Mouse (Mus musculus): ENCODE measurements at regions not wholly inside any gene's neighbourhood (a gene's known extent, or its start where the extent isn't known, plus 50 kb on each side); places are given as distances from the start of the nearest gene placed in this dataset.

DNA sequence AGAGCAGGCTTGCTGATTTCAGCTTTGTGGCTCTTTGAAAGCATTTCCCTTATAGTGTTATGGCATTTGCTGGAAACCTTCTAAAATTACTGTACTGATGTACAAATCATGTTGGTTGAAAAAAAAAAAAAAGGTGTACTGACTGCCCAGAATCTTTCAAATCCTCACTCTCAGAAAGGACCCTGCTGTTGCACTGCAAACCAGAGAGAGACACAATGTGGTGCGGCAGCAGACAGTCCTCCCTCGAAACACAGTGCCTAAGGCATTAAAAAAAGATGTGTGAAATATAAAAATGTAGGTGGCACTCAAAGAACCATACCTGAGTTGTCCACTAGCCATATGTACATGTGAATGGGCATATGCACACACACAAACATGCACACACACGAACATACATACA, 128.3 kb downstream of the Actr3 start:
- no peak for DNase-seq

DNA sequence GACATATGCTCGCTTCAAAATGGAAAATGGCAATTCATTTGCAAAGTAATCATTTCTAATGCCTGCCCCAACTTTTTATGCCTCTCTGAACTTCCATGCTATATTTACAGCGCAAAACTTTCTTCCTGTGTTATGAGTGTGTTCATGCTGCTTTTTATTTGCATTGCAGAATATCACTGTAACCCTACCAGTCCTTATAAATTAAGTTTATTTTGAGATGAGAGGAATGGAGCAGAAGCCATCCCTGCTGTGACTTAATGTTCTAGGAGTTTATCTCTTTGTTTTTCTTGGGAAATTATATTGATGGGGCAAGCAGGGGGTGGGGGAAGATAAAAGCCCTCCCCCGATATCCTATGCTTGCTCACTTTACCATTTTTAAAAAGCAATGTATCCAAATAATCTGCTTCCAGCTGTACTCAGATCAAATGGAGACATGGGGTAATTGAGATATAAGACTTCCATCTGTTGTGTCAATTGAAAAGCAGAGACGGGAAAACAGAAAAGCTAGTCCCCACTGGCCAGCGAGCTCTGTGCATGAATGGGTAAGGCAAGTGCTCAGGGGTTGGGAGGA, 136.9 kb downstream of the Actr3 start:
- no peak for DNase-seq

DNA sequence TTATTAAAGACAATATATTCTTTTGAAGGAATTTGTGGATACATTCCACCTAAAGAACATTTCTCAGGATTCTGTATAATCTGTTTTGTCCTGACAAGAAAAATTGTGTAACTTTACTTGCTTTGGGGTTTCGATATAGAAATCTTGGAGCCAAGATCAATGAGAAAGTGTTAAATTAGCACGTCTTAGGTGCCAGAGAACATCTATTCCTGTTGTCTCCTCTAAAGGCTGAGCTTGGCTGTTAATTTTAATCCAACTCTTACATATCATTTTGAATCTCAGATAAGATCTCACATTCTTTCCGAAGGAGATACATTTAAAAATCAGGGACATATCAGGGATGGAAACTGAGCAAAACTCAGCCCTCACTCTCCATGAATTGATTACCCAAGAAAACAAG, 139.9 kb downstream of the Actr3 start:
- no peak for DNase-seq

DNA sequence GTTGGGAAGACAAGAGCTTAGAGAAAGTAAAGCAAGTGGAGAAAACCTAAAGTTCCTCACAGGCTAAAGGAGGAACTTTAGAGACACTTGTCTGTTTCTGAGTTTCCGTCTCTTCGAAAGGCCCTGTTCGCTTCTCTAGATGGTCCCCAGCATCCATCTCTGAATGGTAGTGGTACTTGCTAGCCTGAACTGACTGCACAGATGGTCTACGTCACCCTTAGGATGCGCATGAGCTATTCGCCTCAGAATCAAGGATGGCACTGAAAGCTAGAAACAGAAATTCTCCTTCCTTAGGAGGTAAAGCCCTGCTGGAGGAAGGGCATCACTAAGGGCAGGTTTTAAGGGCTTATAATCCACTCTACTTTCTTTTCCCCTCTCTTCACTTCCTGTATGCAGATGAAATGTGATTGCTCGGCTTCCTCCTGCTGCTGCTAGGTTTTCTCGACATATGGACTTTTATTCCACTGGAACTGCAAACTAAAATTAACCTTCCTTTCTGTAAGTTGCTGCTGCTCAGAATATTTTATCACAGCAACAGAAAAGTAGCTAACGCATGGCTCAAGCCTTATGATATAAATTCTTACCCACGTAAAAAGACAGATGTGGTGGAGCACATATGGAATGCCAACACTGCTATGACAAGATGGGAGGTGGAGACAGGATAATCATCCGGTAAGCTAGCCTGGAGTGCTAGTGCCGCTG, 145.1 kb downstream of the Actr3 start:
- no peak for DNase-seq

DNA sequence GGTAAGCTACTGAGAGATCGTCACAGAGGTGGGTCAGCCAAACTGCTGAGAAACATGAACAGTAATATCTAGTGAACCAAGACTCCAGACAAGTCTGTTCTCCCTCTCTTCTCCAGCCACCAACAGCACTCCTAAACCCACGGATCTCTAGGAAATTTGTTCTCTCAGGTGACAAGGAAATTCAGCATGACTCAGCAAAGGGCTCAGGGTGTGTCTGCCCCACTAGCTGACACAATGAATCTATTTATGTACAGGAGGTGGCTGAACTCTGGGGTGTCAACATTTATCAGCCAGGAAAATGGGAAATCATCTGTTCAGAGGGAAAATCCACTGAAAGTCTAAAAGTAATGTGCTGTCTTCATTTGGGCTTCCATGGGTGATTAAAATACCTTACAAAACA, 149.2 kb downstream of the Actr3 start:
- no peak for DNase-seq

DNA sequence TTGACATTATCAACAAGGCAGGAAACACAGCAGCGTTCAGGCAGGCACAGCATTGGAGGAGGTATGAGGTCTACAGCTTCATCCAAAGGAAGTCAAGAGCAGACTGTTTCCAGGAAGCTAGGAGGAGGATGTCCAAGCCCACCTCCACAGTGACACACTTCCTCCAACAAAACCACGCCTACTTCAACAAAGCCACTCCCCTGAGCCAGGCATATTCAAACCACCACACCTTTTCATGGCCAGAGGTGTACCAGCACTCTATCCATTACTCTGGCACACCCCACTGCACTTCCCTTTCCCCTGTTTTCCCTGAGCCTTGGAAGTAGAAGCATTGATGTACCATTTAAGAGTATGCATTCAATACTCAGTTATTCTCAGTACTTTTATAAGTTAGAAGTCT, 150.8 kb downstream of the Actr3 start:
- no peak for DNase-seq

DNA sequence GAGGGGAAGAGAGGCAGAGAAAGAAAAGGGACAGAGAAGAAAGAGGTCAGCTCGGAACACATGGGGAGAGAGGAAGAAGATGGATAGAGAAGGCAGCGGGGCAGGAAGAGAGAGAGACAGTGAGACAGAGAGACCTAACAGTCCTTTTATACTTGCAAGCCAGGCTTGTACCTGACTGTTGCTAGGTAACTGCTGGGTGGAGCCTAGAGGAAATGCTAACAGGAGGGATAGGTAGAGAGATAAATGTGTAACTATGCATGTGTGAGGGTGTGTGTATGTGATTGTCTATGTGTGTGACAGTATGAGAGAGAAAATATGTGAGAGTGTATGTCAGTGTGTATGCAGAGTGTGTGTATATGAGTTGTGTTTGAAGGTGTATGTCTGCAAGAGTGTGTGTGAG, 161.8 kb downstream of the Actr3 start:
- DNase-seq: no peak

DNA sequence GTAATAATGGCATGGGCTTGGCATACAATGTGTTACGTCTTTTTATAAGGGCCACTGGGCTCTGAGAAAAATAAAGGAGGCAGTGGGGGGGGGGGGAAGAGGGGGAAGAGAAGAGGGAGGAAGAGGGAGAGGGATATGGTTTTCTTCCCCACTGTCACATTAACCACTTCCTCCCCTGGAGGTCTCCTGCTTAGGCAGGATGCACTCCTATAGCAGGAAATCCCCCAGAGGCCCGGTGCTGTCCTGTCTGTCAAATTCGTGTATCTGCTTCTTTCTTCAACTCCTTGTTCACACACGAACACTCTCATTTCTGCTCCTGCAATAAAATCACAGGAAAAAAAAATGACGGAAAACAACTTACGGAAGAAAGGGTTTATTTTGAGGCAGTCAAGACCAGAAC, 171.8 kb downstream of the Actr3 start:
- DNase-seq: no peak

DNA sequence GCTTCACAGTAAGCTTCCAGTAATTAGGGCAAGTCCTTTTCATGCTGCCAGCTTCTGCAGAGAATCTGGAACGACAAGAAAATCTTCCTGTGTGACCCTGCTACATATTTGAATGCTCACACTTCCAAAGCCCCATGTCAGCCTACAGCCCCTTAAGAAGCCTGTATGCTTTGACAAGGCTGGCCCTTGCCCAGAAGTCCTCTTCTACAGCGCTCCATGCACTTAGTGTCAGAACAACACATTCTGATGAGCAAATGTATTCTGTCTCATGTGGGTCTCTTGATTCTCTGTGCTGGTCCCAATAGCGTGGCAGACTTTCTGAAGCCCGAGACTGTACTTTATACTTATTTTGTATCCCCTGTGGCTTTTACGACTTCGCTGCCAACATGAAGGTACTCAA, 172.5 kb downstream of the Actr3 start:
- DNase-seq: no peak

DNA sequence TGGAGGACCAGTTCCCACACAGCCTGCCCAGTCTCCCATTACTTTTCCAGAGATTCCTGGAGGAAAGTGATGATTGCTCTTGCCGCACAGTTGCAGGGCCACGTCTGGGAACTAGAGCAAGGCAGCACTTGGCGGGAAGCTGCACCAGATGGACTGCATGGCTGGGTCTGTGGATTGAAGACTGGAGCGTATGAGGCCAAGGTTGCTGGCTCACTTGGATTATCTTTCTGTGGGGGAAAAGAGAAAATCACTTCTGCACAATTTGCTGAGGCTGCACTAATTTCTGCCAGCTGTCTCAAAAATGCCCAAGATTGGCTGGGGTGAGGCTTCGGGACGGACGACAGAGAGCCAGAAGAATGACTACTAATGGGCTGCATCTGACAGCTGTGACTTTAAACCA, 193.2 kb downstream of the Actr3 start:
- DNase-seq: no peak

DNA sequence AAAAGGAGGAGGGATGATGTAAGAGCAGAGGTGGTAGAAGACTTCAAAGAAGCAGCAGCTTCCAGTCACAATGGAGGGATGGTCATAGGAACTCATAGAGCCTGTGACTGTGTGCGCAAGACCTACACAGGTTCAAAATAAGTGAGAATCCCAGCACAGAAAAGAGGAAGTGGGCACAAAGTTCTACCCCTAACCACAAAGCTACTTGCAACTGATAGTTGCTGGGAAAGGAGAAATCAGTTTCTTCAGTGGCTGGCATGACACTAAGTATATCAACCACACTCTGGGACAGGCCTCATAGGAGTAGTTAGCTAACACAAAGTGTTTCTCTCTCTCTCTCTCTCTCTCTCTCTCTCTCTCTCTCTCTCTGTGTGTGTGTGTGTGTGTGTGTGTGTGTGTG, 193.8 kb downstream of the Actr3 start:
- no peak for DNase-seq

DNA sequence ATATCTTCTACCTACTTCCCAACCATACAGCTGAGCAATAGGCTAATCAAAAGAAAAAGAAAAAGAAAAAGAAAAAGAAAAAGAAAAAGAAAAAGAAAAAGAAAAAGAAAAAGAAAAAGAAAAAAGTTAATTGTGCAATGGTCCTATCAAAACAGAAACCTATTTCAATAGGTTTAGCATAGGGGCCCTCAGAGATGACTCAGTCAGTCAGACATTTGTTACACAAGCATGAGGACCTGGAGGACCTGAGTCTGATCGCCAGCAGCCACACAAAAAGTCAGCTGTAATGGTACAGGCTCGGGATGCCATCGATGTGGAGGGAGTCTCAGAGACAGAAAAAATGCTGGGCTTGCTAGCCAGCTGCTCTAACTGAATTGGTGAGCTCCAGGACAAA, 197.9 kb downstream of the Actr3 start:
- no peak for DNase-seq

DNA sequence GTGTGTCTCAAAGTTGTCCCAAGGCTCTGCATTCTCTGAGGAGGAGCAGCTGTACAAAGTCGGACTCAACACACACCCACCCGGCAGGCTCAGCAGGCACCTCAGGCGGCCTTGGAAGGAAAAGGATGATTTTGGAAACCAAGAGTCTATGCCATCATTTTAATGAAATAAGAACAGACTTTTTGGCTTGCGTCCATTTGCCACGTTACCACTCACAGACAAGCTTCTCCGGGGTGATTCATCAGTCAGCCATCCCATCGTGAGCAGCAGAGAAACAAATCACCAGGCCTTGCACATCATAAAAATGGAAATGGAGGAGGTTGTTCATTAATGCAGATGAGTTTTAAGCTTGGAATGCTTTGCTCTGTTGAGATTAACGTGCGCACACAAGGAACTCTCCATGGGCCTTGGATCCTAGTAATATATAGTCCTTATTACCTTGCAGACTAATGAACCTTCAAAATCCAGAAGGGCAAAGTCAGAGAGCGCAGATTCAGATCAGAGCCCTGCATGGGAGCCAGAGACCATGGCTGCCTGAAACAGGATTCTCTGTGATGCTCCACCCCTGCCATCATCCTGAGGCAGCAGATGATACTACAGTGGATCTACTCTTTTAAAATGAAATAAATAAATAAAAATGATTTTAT, 198.5 kb downstream of the Actr3 start:
- no peak for DNase-seq

DNA sequence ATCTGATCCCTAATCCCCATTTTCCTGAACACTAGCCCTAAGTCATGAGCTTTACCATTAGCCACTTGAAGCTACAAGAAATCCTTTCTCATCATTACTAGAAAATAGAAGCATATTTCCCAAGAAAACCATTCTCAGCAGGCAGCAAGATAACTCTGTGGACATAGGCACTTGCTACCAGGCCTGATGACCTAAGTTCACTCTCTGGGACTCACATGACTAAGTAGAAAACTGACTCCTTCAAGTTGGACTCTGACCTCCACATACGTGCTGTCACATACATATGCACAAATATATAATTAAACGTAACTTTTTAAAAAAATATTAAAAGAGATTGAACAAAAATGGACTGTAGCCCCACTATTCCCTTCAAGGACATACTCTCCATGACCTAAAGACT, 200.8 kb downstream of the Actr3 start:
- DNase-seq: no peak

DNA sequence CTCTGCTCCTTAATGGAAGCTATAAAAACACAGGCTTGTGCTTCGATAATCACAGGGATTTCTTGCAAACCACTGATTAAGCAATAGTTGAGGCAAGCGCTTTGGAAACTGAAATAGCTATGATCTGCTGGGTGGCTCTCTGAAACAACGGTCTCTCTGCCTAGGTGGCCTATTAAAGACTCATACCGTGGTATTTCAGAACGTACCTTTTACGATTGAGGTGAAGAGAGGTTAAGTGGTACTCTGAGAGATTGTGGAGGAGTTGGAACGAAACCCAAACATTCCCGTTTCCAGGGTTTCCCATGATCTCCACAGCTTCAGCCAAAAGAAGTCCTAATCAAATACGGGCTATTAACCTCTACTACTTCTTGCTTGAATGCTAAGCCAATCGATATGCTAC, 212.2 kb downstream of the Actr3 start:
- no peak for DNase-seq

DNA sequence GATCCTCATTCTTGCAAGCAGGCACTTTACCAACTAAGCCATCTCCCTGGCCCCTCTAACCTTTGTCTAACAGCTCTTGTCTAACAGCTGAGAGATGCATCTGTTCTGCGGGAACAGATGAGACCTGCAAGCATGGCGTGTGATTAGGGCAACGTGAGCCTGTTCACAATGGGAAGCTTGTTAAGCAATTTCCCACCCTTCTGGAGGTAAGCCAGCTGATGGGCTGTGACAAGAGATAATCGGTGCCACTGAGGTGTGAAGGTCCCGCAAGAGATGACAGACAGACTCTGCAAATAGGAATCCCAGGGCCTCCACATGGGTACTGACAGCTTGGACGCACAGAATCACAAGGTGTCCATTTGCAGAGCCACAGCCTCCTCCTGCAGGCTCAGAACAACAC, 219.3 kb downstream of the Actr3 start:
- DNase-seq: no peak

DNA sequence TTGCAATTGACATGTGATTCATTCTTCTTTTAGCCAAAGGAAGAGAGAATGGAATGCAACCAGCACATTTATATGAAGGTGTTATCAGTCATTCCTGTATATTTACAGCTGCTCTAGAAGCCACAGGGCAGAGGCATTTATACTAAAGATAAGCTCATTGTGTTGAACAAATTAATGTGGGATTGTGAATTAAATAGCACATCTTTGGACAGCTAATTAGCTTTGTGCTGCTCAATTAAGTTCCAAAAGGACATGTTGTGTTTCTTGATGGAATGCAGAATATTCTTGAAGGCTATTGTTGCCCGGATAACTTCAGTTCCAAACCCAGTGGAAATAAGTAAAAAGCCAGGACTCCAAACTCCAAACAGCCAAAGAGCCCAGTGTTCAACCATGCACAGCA, 248.4 kb downstream of the Actr3 start:
- DNase-seq: no peak

DNA sequence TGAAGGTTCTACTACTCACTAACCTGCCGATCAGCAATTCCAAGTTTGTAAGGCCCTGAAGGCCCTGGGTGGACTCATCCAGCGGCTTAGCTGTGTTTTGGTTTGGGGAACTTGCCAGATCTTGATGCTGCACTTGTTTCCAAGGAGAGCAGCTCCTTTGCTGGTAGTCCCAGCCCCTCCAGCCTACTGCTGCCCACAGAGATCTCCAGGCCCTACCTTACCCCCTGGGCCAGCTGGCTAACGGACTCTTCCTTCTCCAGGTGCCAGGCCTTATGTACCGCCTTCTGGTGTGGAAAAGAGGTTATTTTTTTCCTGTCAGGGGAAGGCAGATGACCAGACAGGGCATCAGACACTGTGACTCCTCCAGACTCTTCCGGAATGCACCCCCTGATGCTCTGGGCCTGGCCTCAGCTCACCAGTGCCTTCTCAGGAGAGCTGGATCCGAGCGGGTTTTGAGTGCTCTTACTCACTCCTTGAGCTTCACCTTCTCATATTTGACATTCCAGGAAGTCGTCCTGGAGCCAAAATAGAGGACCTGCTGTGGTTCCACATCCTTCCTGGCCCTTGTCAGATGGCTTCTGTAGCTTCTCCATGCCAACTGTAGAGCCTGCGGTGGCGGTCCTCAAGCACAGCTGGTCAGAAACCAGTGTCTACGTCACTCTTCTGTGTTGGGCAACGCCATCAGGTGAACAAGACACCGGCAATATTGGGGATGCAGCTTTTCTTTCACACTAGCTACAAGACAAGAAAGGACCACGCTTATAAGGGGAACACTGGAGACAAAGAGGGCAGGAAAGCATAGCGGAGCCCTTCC, 259.2 kb downstream of the Actr3 start:
- peak; percentile 11 to 28 for DNase-seq

DNA sequence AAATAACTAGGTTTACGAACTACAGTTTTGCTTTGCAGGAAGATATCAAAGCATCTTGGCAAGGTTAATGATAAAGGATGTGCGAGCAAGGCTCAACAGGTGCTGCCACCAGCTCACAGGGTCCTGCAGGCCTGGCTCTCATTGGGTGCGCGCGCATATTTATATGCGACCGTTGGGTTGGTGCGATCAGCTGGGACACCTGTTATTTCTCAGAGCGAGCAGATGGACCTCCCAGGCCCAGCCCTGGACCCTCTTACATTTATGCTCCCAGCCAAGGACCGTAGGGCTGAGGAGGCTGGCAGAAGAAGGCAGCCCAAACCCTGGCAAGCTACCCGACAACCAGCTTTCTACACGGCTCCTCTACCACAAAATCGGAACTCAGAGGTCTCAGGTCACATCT, 260.8 kb downstream of the Actr3 start:
- no peak for DNase-seq

DNA sequence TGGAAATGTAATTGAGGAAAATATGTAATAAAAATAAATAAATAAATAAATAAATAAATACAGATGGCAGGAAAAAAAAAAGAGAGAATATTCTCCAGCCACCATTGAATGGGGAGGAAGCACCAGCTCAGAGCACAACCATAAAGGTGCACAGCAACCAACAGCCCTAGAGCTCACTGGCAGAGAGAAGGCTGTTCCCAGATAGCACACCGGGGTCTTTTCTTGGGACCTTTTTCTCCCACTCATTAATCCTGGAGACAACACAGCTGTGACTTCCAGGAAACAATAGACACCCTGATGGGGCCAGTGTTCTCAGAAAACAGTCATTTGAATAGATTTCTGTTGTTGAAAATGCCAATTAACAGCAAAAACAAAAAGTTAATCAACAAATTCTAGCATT, 263.1 kb downstream of the Actr3 start:
- DNase-seq: no peak

DNA sequence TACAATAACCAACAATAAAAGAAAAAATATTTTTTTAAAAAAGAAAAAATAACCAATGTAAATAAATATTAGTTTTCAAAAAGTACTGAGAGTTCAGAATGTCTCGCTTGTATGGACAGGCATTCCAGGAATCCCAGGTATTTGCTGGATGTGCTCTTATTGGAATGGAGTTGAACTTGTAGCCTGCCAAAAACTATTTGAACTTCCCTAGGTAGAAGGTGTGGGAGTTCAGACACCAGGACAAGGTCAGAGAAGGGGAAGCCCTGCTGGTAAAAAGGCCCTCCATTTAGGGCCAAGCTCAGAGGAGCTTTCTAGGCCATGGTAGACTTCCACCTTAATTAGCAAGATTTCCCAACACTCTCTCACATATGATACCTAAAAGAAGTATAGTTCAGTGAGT, 270.3 kb downstream of the Actr3 start:
- DNase-seq: no peak

DNA sequence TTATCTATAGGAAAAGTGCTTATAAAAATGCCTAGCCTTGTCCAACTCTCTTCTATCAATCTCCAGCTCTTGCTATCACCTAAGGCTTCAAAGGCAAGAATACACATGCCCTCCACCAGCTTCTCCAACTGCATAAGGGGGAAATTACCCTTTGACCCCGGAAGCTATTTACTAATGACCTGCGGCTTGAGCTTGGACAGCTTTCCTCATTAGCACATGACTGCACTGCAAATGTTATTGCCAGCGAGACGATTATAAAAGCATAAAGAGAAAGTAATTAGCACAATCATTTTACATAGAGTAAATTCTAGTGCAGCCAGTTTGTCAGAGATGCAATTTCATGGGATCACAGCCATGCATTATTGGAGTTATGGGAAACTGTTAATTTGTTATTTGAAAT, 277.0 kb downstream of the Actr3 start:
- DNase-seq: no peak

DNA sequence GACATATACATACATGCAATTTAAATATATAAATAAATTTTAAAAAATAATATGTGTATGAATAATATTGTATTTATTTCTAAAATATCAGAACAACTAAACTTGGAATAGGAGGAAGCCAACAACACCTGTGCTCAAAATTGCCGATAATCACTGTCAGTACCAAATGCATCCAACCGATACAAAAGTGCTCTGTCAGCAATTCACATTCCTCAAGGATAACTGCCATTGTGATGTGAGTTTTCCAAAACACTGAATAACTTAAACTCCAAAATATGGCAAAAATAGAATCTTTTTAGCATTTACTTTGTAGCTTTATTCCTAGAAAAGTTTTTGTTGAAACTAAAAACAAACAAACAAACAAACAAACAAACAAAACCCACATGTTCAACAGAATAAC, 279.4 kb downstream of the Actr3 start:
- DNase-seq: no peak

DNA sequence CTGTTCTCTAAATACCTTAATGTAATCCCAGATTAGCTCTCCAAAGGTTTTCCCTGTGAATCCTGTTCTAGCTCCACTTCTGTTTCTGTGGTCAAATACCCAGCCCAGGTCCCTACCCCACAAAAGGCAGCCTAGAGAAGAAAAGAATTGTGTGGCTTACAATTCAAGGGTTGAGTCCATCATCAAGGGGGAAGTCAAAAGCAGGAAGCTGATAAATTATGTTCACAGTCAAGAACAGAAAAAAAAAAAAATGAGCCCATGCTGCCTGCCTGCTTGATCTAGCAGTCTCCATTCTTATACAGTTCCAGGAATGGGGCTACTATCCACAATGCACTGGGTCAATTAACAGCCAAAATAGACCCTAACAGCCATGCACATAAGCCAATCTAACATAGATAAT, 285.7 kb downstream of the Actr3 start:
- no peak for DNase-seq
